Mouse (Mus musculus): ENCODE data around the gene Pou2f1.

- no peak for TF ChIP-seq CTCF (IDR thresholded peaks at IDR 0.05; ENCODE audit: low read depth, low read length)
- TF ChIP-seq POLR2A (IDR thresholded peaks at IDR 0.05; ENCODE audit: insufficient read depth, low read length) = no peak
These were observed 36.1 kb downstream of the Pou2f1 start for GRCm38 (mm10) chr1:165966156-165966914.
